Mouse (Mus musculus): ENCODE measurements around the gene Gm10662. TPM values are rescaled to one million over a fixed set of nuclear protein-coding genes. Genes with fewer than 3 reads are reported as not detected.
"Not testable (repeated sequence)": the region's sequence is repeated elsewhere in the genome, so short reads cannot be mapped to it uniquely, and the experiment has no call there.

Gm10662 gene
- not detected for total RNA-seq (2022)

DNA sequence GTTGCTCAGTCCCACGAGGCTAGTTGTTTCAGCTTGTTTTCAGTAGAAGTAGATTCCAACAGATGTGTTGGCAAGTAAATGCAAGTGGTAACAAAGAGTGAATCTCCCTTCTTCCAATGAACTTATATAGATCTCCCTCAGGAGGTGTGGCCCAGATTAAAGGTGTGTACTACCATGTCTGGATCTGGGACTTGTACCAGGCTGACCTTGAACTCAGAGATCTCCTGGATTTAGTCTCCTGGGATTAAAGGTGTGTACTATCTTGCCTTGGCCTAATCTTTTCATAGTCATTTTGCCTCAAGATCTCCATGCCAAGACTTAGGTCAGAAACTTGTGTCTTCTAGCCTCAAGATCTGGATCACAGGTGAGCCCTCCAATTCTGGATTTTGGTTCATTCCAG is at the start of gene Gm10662:
TSS of gene Gm10662 (minus strand) at position 101 of the 400 bp plus-strand sequence.
- DNase-seq, result not testable (repeated sequence)

DNA sequence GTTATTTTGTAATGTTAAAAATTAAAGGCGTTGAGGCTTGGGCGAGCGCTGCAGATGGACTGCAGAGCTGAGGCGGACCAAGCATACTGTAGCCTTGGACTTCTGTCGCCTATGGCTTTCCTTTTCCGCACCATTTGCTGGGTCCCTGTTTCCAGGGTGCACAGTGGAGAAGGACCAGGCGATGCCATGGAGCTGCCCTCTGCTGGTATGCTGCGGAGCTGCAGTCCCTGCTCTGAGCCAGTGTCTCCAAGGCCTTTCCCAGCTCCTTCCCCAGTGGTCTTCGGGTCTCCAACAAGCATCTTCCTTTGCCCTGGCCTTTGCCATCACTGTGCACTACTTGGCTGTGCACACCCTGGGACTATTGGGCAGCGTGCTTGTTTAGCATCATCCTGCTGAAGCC is 19.2 kb upstream of the Gm10662 start:
- not testable (repeated sequence) for DNase-seq

Other genes starting within 250 kb of the Gm10662 start
- not detected for gene Gm4214, start 159.8 kb downstream of the Gm10662 start, total RNA-seq (2022)
- gene Gm4216, start 124.6 kb downstream of the Gm10662 start, total RNA-seq (2022), result not detected
- not detected for gene Vmn1r163, start 88.9 kb downstream of the Gm10662 start, total RNA-seq (2022)
- gene Gm8720, start 77.0 kb downstream of the Gm10662 start, total RNA-seq (2022), result not detected
- not detected for gene Vmn1r165, start 72.9 kb upstream of the Gm10662 start, total RNA-seq (2022)
- gene Vmn1r166, start 107.2 kb upstream of the Gm10662 start, total RNA-seq (2022), result not detected
- not detected for gene Gm6902, start 134.4 kb upstream of the Gm10662 start, total RNA-seq (2022)
- not detected for gene Nlrp4e, start 156.7 kb upstream of the Gm10662 start, total RNA-seq (2022)
- gene Nlrp5, start 241.4 kb upstream of the Gm10662 start, total RNA-seq (2022), result not detected